Mouse (Mus musculus): Measurements from ENCODE around the gene Slc5a4b.

The Slc5a4b gene

GRCm38 (mm10) chr10:76036962-76037361 lies 73.8 kb downstream of the Slc5a4b start:
- DNase-seq (ENCODE audit: low spot score in 2 of 2) = no peak

GRCm38 (mm10) chr10:76035277-76035676 lies 75.5 kb downstream of the Slc5a4b start:
- no peak for DNase-seq (ENCODE audit: low spot score in 2 of 2)

- no peak for DNase-seq (ENCODE audit: low spot score in 2 of 2)
These were observed 76.7 kb downstream of the Slc5a4b start for GRCm38 (mm10) chr10:76034001-76034600.

- DNase-seq (ENCODE audit: low spot score in 2 of 2) = no peak
These were observed 77.7 kb downstream of the Slc5a4b start for GRCm38 (mm10) chr10:76033119-76033455.

GRCm38 (mm10) chr10:76032402-76033118 lies 78.2 kb downstream of the Slc5a4b start, which contains the start of gene Zfp280b:
Gene Zfp280b (plus strand): TSS chr10:76032650.
- peak; percentile 91 to 94 for DNase-seq (ENCODE audit: low spot score in 2 of 2)

- DNase-seq (ENCODE audit: low spot score in 2 of 2) = no peak
These were observed 79.0 kb downstream of the Slc5a4b start for GRCm38 (mm10) chr10:76031511-76032401.

- peak in 1 of 2 experiments; percentile 14 for DNase-seq (ENCODE audit: low spot score in 2 of 2)
These were observed 80.3 kb downstream of the Slc5a4b start for GRCm38 (mm10) chr10:76030496-76030895.

GRCm38 (mm10) chr10:76029276-76029675 lies 81.5 kb downstream of the Slc5a4b start:
- DNase-seq (ENCODE audit: low spot score in 2 of 2) = no peak

GRCm38 (mm10) chr10:76028396-76028795 lies 82.4 kb downstream of the Slc5a4b start:
- no peak for DNase-seq (ENCODE audit: low spot score in 2 of 2)

GRCm38 (mm10) chr10:76028016-76028366 lies 82.8 kb downstream of the Slc5a4b start:
- DNase-seq (ENCODE audit: low spot score in 2 of 2) = no peak

GRCm38 (mm10) chr10:76027127-76028015 lies 83.4 kb downstream of the Slc5a4b start:
- DNase-seq (ENCODE audit: low spot score in 2 of 2) = no peak

- DNase-seq (ENCODE audit: low spot score in 2 of 2) = no peak
These were observed 85.1 kb downstream of the Slc5a4b start for GRCm38 (mm10) chr10:76025470-76026190.

- no peak for DNase-seq (ENCODE audit: low spot score in 2 of 2)
These were observed 86.8 kb downstream of the Slc5a4b start for GRCm38 (mm10) chr10:76023921-76024320.

GRCm38 (mm10) chr10:76021728-76022127 lies 89.0 kb downstream of the Slc5a4b start:
- DNase-seq (ENCODE audit: low spot score in 2 of 2) = no peak

GRCm38 (mm10) chr10:76016886-76017285 lies 93.9 kb downstream of the Slc5a4b start:
- no peak for DNase-seq (ENCODE audit: low spot score in 2 of 2)

- no peak for DNase-seq (ENCODE audit: low spot score in 2 of 2)
These were observed 97.8 kb downstream of the Slc5a4b start for GRCm38 (mm10) chr10:76012922-76013321.

- DNase-seq (ENCODE audit: low spot score in 2 of 2) = no peak
These were observed 100.9 kb downstream of the Slc5a4b start for GRCm38 (mm10) chr10:76009812-76010211.

All from spleen, postnatal 36 days (tissue).